Mouse (Mus musculus) liver, postnatal 0 days (tissue): ENCODE results near the gene Kat2a.

ENCODE experiments used
- CTCF ChIP-seq: sonication (generic); IDR thresholded peaks from 2 replicates; pipeline ENCODE4 v1.5.1; 2016; ENCODE audit warnings: antibody characterized with exemption, low read depth
- EP300 ChIP-seq: IDR thresholded peaks from 2 replicates; pipeline ENCODE4 v1.6.1; 2016; ENCODE audit warnings: antibody characterized with exemption, low read depth, mild to moderate bottlenecking

DNA sequence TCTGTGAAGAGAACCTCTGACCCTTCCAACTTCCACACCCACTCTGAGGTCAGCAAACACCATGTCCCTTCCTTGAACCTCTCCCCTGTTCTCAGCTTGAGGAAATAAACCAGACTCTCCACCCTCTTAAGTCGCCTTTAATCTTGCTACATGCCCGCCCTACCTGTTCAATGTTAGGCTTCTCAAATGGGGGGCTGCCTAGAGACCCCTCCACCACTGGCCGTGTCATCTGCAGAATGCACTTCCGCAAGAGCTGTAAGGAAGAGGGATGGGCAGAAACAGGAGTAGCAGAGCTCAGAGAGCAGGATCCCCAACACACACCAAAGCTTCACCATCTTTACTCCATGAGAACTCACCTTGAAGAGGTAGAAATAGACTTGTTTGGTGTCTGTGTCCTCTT is 1.3 kb downstream of the Kat2a start:
- no peak for TF ChIP-seq CTCF
- no peak for TF ChIP-seq EP300
